Comparison of ENCODE assay signal across 14 mouse cellular contexts in genomic region chr3:55730549-55730948, GRCm38 (mm10). TPM values are rescaled to one million over a fixed set of nuclear protein-coding genes. Genes with fewer than 3 reads are reported as not detected.
"Had no signal": no experiment of that assay in that cellular context is flagged by ENCODE, and none has a peak within 500 bp of the region (broad histone marks: within the 10 kb centered on the region; RNA-seq: fewer than 3 reads in every experiment).

No protein-coding gene starts in this region.

- DNase-seq: kidney, adult 11 months; kidney, adult 9 months; kidney, postnatal 36 days; left cerebral cortex, postnatal 4 days; lung, adult 18-20 months; thymus, adult 18-20 months; thymus, postnatal 14 days had no signal

- H3K4me1 ChIP-seq: limb, embryonic 13.5 days had no signal

- H3K4me3 ChIP-seq: limb, embryonic 13.5 days had no signal

- H3K36me3 ChIP-seq: limb, embryonic 13.5 days had no signal

- H3K9me3 ChIP-seq: limb, embryonic 13.5 days had no signal

- H3K9ac ChIP-seq: limb, embryonic 13.5 days; liver, embryonic 14.5 days had no signal

- H3K27ac ChIP-seq: kidney, postnatal 0 days; limb, embryonic 13.5 days; liver, embryonic 14.5 days; stomach, postnatal 0 days had no signal

- H3K27me3 ChIP-seq: limb, embryonic 13.5 days had no signal

- H3K4me2 ChIP-seq: limb, embryonic 13.5 days had no signal

RNA-seq across cellular contexts. Expression of gene Mab21l1, which starts 51.8 kb away (rescaled TPM):
- total RNA-seq: liver, adult 2 months; megakaryocyte-erythroid progenitor cell, adult 5-6 weeks; neutrophil, adult 5-6 weeks had no signal
- polyA plus RNA-seq: liver, adult 2 months had no signal
